Mouse (Mus musculus) erythroblast, embryonic 14.5 days (primary cell): Measurements from ENCODE around the gene Larp7.

ENCODE experiments used
- GATA1 ChIP-seq: IDR thresholded peaks from 2 replicates; pipeline ENCODE4 v1.6.1; 2012; ENCODE audit warnings: low read length, inconsistent platforms, mixed read lengths
- TAL1 ChIP-seq: IDR thresholded peaks from 3 replicates; pipeline ENCODE4 v1.6.1; 2012; ENCODE audit warnings: low read length, inconsistent platforms, mixed read lengths

DNA sequence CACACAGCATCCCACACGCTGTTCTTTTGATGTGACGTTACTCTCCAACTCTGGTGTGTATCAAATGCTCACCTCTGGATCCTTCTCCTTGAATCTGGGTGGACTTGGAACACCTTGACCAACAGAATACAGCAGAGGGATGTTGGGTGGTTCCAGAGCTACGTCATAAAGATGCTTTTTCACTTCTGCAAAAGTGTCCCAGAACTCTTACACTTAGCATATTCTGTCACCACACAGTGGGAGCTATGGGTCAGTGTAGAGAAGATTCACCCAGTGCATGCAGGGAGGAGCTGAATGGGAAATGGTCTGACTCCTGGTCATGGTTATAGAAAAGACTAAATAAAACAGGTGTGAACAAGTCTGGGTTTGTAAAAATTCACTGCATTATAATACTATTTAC is 60.5 kb downstream of the Larp7 start:
- TF ChIP-seq TAL1 (no peak), GATA1 (no peak)
